ENCODE assay signal across 10 mouse cellular contexts in the genomic region with DNA sequence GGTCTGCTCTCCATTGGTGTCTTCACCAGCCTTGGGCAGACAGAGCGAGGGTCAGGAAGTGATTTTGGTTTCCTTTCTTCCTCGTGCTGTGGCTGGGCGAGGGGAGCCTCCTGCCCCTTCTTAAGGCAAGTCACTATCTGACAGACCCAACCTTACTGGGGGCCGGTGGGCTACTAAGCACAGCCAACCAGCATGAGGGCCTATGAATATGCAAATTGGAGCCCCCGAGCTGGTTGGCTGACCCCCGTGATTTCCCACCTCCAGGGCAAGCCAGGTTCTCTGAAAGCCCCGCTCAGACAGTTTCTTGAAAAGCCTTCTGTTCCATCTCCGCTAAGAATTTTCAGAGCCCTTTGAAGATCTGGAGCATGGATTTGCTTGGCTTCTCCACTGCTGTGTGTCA. TPM values are rescaled to one million over a fixed set of nuclear protein-coding genes. Genes with fewer than 3 reads are reported as not detected.
A peak's percentile ranks its signal among the peaks of the same experiment; 100 is the strongest.
DNase-seq lines count a peak whose midpoint lies in the region; ATAC-seq and TF ChIP-seq lines count a peak whose summit lies in the region.
"Had no signal": no experiment of that assay in that cellular context is flagged by ENCODE, and none has a peak within 500 bp of the region (broad histone marks: within the 10 kb centered on the region; RNA-seq: fewer than 3 reads in every experiment).

No protein-coding gene starts in this region.

- no peak overlapping the region for H3K4me2 ChIP-seq in midbrain, embryonic 15.5 days
- H3K4me2 ChIP-seq in hindbrain, embryonic 15.5 days = peak overlapping the region; percentile 26; the same call in 1 of the 2 replicates
- H3K4me2 ChIP-seq in neural tube, embryonic 12.5 days (replicated peaks) = peak overlapping the region; percentile 40

- H3K27me3 ChIP-seq in heart, embryonic 10.5 days (ENCODE audit: insufficient read depth, poor library complexity, severe bottlenecking) = no peaks in the 10 kb centered on the region
- no peaks in the 10 kb centered on the region for H3K27me3 ChIP-seq in midbrain, embryonic 10.5 days (ENCODE audit: low read depth, poor library complexity, severe bottlenecking)
- H3K27me3 ChIP-seq in midbrain, embryonic 15.5 days (replicated peaks) = no peaks in the 10 kb centered on the region
- no peaks in the 10 kb centered on the region for H3K27me3 ChIP-seq in hindbrain, embryonic 15.5 days
- no peaks in the 10 kb centered on the region for H3K27me3 ChIP-seq in neural tube, embryonic 12.5 days (replicated peaks)

- 0 out of 2 replicates have a peak overlapping the region, but pooled peaks have one; percentile 24 for H3K27ac ChIP-seq in heart, embryonic 10.5 days
- 0 out of 2 replicates have a peak overlapping the region, but pooled peaks have one; percentile 25 for H3K27ac ChIP-seq in midbrain, embryonic 10.5 days (replicated peaks)
- no peak overlapping the region for H3K27ac ChIP-seq in midbrain, embryonic 15.5 days
- H3K27ac ChIP-seq in hindbrain, embryonic 15.5 days (replicated peaks) = no peak overlapping the region
- H3K27ac ChIP-seq in neural tube, embryonic 12.5 days = no peak overlapping the region
- no peak overlapping the region for H3K27ac ChIP-seq in gastrocnemius, adult 2 months

- no peaks in the 10 kb centered on the region for H3K36me3 ChIP-seq in heart, embryonic 10.5 days
- no peaks in the 10 kb centered on the region for H3K36me3 ChIP-seq in midbrain, embryonic 10.5 days
- no peaks in the 10 kb centered on the region for H3K36me3 ChIP-seq in midbrain, embryonic 15.5 days (replicated peaks)
- no peaks in the 10 kb centered on the region for H3K36me3 ChIP-seq in hindbrain, embryonic 15.5 days
- H3K36me3 ChIP-seq in neural tube, embryonic 12.5 days = no peaks in the 10 kb centered on the region

- whole genome bisulfite sequencing in heart, embryonic 10.5 days = under 1% methylated on average over 8 of the region's 8 CpGs
- 2% methylated on average over 8 of the region's 8 CpGs for WGBS in midbrain, embryonic 10.5 days
- 3% methylated on average over 8 of the region's 8 CpGs for WGBS in midbrain, embryonic 15.5 days
- WGBS in hindbrain, embryonic 15.5 days = 5% methylated on average over 8 of the region's 8 CpGs
- WGBS in neural tube, embryonic 12.5 days = 3% methylated on average over 8 of the region's 8 CpGs

- TF ChIP-seq CTCF in gastrocnemius, adult 2 months (IDR thresholded peaks at IDR 0.05) = no peak

- no peaks in the 10 kb centered on the region for H3K9me3 ChIP-seq in heart, embryonic 10.5 days
- no peaks in the 10 kb centered on the region for H3K9me3 ChIP-seq in midbrain, embryonic 10.5 days (replicated peaks)
- H3K9me3 ChIP-seq in midbrain, embryonic 15.5 days = no peaks in the 10 kb centered on the region
- H3K9me3 ChIP-seq in hindbrain, embryonic 15.5 days = no peaks in the 10 kb centered on the region
- H3K9me3 ChIP-seq in neural tube, embryonic 12.5 days = no peaks in the 10 kb centered on the region

- no peak for ATAC-seq in midbrain, embryonic 15.5 days (replicated peaks)
- ATAC-seq in hindbrain, embryonic 15.5 days (ENCODE audit: low FRiP score, low read depth) = no peak
- ATAC-seq in neural tube, embryonic 12.5 days (ENCODE audit: low FRiP score, low read depth) = no peak
- ATAC-seq: lung, postnatal 0 days had no signal

- peaks cover 15% of the 10 kb centered on the region for H3K4me1 ChIP-seq in heart, embryonic 10.5 days
- H3K4me1 ChIP-seq in midbrain, embryonic 10.5 days = peaks cover 32% of the 10 kb centered on the region
- H3K4me1 ChIP-seq in midbrain, embryonic 15.5 days = peaks cover 11% of the 10 kb centered on the region
- peaks cover 5% of the 10 kb centered on the region for H3K4me1 ChIP-seq in hindbrain, embryonic 15.5 days (replicated peaks)
- H3K4me1 ChIP-seq in neural tube, embryonic 12.5 days = peaks cover 19% of the 10 kb centered on the region

- peak overlapping the region; percentile 46 for H3K4me3 ChIP-seq in heart, embryonic 10.5 days
- H3K4me3 ChIP-seq in midbrain, embryonic 10.5 days = peak overlapping the region; percentile 41
- no peak overlapping the region for H3K4me3 ChIP-seq in midbrain, embryonic 15.5 days
- H3K4me3 ChIP-seq in hindbrain, embryonic 15.5 days = no peak overlapping the region
- no peak overlapping the region for H3K4me3 ChIP-seq in neural tube, embryonic 12.5 days
- H3K4me3 ChIP-seq in gastrocnemius, adult 2 months = no peak overlapping the region

- no peak for DNase-seq in heart, embryonic 10.5 days (ENCODE audit: low spot score)
- DNase-seq in heart, adult 8-10 months (ENCODE audit: low spot score) = no peak
- peak; percentile 38 for DNase-seq in midbrain, embryonic 10.5 days (ENCODE audit: low spot score)
- DNase-seq in gastrocnemius, adult 2 months = no peak
- DNase-seq in adrenal gland, postnatal 25 days = no peak
- DNase-seq: kidney, adult 11 months had no signal

- intact Hi-C loops in gastrocnemius, adult 2 months (cut with DNase I) = no loop called here

- no peak overlapping the region for H3K9ac ChIP-seq in midbrain, embryonic 15.5 days
- no peak overlapping the region for H3K9ac ChIP-seq in hindbrain, embryonic 15.5 days
- peak overlapping the region; percentile 38; the same call in 1 of the 2 replicates for H3K9ac ChIP-seq in neural tube, embryonic 12.5 days

RNA-seq across cellular contexts. Expression of a gene that starts 4.3 kb away (rescaled TPM):
- polyA plus RNA-seq in heart, embryonic 10.5 days (2016; fragmentation: Nextera tagmentation; extraction: Ambion mirVana) = 1.9 and 2.6 TPM in 2 replicates
- 1 to 10 TPM; 1.1 to 3.0 (median 1.8) TPM for total RNA-seq in heart, adult 8-10 months (2022)
- 2.3 and 3.5 TPM in 2 replicates for polyA plus RNA-seq in midbrain, embryonic 10.5 days (2016; fragmentation: Nextera tagmentation; extraction: Ambion mirVana)
- 1.1 and 1.4 TPM in 2 replicates for polyA plus RNA-seq in midbrain, embryonic 15.5 days (2015; fragmentation: Nextera tagmentation; extraction: Ambion mirVana)
- polyA plus RNA-seq in hindbrain, embryonic 15.5 days (2015; fragmentation: Nextera tagmentation; extraction: Ambion mirVana) = 1.6 and 2.1 TPM in 2 replicates
- polyA plus RNA-seq in neural tube, embryonic 12.5 days (2016; fragmentation: Nextera tagmentation; extraction: Ambion mirVana) = 4.2 and 5.6 TPM in 2 replicates
- total RNA-seq in gastrocnemius, adult 2 months (2021) = 1 to 10 TPM; 1.7 to 3.0 TPM
- 3.1 and 6.2 TPM in 2 replicates for total RNA-seq in adrenal gland, postnatal 25 days (2021)

RNA-seq across cellular contexts. Expression of a gene that starts 4.3 kb away (rescaled TPM):
- polyA plus RNA-seq in heart, embryonic 10.5 days (2016; fragmentation: Nextera tagmentation; extraction: Ambion mirVana) = 162 and 217 TPM in 2 replicates
- total RNA-seq in heart, adult 8-10 months (2022) = 100 to 1,000 TPM; 715 to 820 (median 788) TPM
- 110 and 111 TPM in 2 replicates for polyA plus RNA-seq in midbrain, embryonic 10.5 days (2016; fragmentation: Nextera tagmentation; extraction: Ambion mirVana)
- polyA plus RNA-seq in midbrain, embryonic 15.5 days (2015; fragmentation: Nextera tagmentation; extraction: Ambion mirVana) = 107 and 109 TPM in 2 replicates
- 113 and 115 TPM in 2 replicates for polyA plus RNA-seq in hindbrain, embryonic 15.5 days (2015; fragmentation: Nextera tagmentation; extraction: Ambion mirVana)
- polyA plus RNA-seq in neural tube, embryonic 12.5 days (2016; fragmentation: Nextera tagmentation; extraction: Ambion mirVana) = 114 and 116 TPM in 2 replicates
- total RNA-seq in gastrocnemius, adult 2 months (2021) = 100 to 1,000 TPM; 247 to 365 TPM
- 288 and 302 TPM in 2 replicates for total RNA-seq in adrenal gland, postnatal 25 days (2021)

RNA-seq across cellular contexts. Expression of a gene that starts 44.8 kb away (rescaled TPM):
- 1.4 and 1.5 TPM in 2 replicates for polyA plus RNA-seq in heart, embryonic 10.5 days (2016; fragmentation: Nextera tagmentation; extraction: Ambion mirVana)
- total RNA-seq in heart, adult 8-10 months (2022) = 1 to 10 TPM; 1.7 to 3.5 (median 2.8) TPM
- polyA plus RNA-seq in midbrain, embryonic 10.5 days (2016; fragmentation: Nextera tagmentation; extraction: Ambion mirVana) = 1.7 and 2.6 TPM in 2 replicates
- polyA plus RNA-seq in midbrain, embryonic 15.5 days (2015; fragmentation: Nextera tagmentation; extraction: Ambion mirVana) = 37.3 and 38.2 TPM in 2 replicates
- 32.9 and 35.7 TPM in 2 replicates for polyA plus RNA-seq in hindbrain, embryonic 15.5 days (2015; fragmentation: Nextera tagmentation; extraction: Ambion mirVana)
- 13.3 and 14.6 TPM in 2 replicates for polyA plus RNA-seq in neural tube, embryonic 12.5 days (2016; fragmentation: Nextera tagmentation; extraction: Ambion mirVana)
- 1 to 10 TPM in 1 of 2 experiments, under 1 TPM in 1; 0.94 to 1.1 TPM for total RNA-seq in gastrocnemius, adult 2 months (2021)
- 1.0 and 1.1 TPM in 2 replicates for total RNA-seq in adrenal gland, postnatal 25 days (2021)

Comparison
In these comparisons a context has a peak if more than half of its experiments do, and no peak if none do; other contexts are left out.
1. H3K27ac ChIP-seq: peak in heart, embryonic 10.5 days (single experiment) and midbrain, embryonic 10.5 days (single experiment); none in midbrain, embryonic 15.5 days (single experiment), hindbrain, embryonic 15.5 days (single experiment), neural tube, embryonic 12.5 days (single experiment) and gastrocnemius, adult 2 months (single experiment).
2. H3K4me3 ChIP-seq: peak in heart, embryonic 10.5 days (single experiment) and midbrain, embryonic 10.5 days (single experiment); none in midbrain, embryonic 15.5 days (single experiment), hindbrain, embryonic 15.5 days (single experiment), neural tube, embryonic 12.5 days (single experiment) and gastrocnemius, adult 2 months (single experiment).